Mouse (Mus musculus): ENCODE data around the gene Ssc5d. TPM values are rescaled to one million over a fixed set of nuclear protein-coding genes. Genes with fewer than 3 reads are reported as not detected.
A peak's percentile ranks its signal among the peaks of the same experiment; 100 is the strongest.

Ssc5d gene
- total and polyA plus RNA-seq, 3 experiments = 0.09 to 1.6 (median 0.30) TPM

GRCm38 (mm10) chr7:4972321-4973047 is 46.9 kb downstream of the Ssc5d start:
- no peak for TF ChIP-seq RAD21 (IDR thresholded peaks at IDR 0.05; ENCODE audit: low read depth, low read length)
- dilution Hi-C loops (cut with MboI; ENCODE audit: extremely low pct_ligation_motif_present, extremely low pct_unique_long_range_greater_than_20kb, low sequenced_read_pairs) = no loop called here
- no peak overlapping the region for H3K9ac ChIP-seq (ENCODE audit: insufficient read depth, low read depth)
- in situ Hi-C loops (cut with MboI; ENCODE audit: low pct_ligation_motif_present, low pct_unique_long_range_greater_than_20kb, low sequenced_read_pairs) = no loop called here
- H3K9me3 ChIP-seq (replicated peaks; ENCODE audit: low read length) = peaks cover 8% of the 10 kb centered on the region
- DNase-seq (ENCODE audit: extremely low read depth) = peak; percentile 21
- H3K4me1 ChIP-seq (ENCODE audit: control insufficient read depth in 1 of 2, insufficient read depth in 2 of 2) = 0 out of 4 replicates have a peak, but pooled peaks cover 2 to 6% of the 10 kb centered on the region in 2 experiments
- peaks cover 61% of the 10 kb centered on the region for H3K27me3 ChIP-seq (replicated peaks)
- H3K27ac ChIP-seq (ENCODE audit: insufficient read depth, low read depth) = no peak overlapping the region
- H3K36me3 ChIP-seq (replicated peaks in 1 of 2; ENCODE audit: control insufficient read depth in 1 of 2, insufficient read depth in 1 of 2, low read length in 1 of 2) = no peaks in the 10 kb centered on the region
- no peak overlapping the region for H3K4me3 ChIP-seq (replicated peaks in 1 of 3; ENCODE audit: low read depth in 2 of 3, low read length in 2 of 3, poor library complexity in 1 of 3)
- H3K79me2 ChIP-seq (replicated peaks; ENCODE audit: control insufficient read depth, extremely low read depth, insufficient read depth, poor library complexity, severe bottlenecking) = no peaks in the 10 kb centered on the region
- peak overlapping the region; percentile 5; the same call in 1 of the 2 replicates for H3K4me2 ChIP-seq (ENCODE audit: insufficient read depth, low read depth, poor library complexity, severe bottlenecking)

GRCm38 (mm10) chr7:4975455-4975854 is 49.9 kb downstream of the Ssc5d start:
- dilution Hi-C loops (cut with MboI; ENCODE audit: extremely low pct_ligation_motif_present, extremely low pct_unique_long_range_greater_than_20kb, low sequenced_read_pairs) = no loop called here
- Histone ChIP-seq H3K36me3 (replicated peaks in 1 of 2; ENCODE audit: control insufficient read depth in 1 of 2, insufficient read depth in 1 of 2, low read length in 1 of 2) (no peaks in the 10 kb centered on the region), H3K4me3 (replicated peaks in 1 of 3; ENCODE audit: low read depth in 2 of 3, low read length in 2 of 3, poor library complexity in 1 of 3) (no peak overlapping the region), H3K27me3 (replicated peaks) (peaks cover 50% of the 10 kb centered on the region), H3K4me2 (ENCODE audit: insufficient read depth, low read depth, poor library complexity, severe bottlenecking) (no peak overlapping the region), H3K27ac (ENCODE audit: insufficient read depth, low read depth) (no peak overlapping the region), H3K9ac (ENCODE audit: insufficient read depth, low read depth) (no peak overlapping the region), H3K4me1 (ENCODE audit: control insufficient read depth in 1 of 2, insufficient read depth in 2 of 2) (0 out of 4 replicates have a peak, but pooled peaks cover 2 to 6% of the 10 kb centered on the region in 2 experiments), H3K9me3 (replicated peaks; ENCODE audit: low read length) (peaks cover 8% of the 10 kb centered on the region), H3K79me2 (replicated peaks; ENCODE audit: control insufficient read depth, extremely low read depth, insufficient read depth, poor library complexity, severe bottlenecking) (no peaks in the 10 kb centered on the region)
- TF ChIP-seq ZNF384 (IDR thresholded peaks at IDR 0.05; ENCODE audit: low read depth, low read length) (no peak), PAX5 (IDR thresholded peaks at IDR 0.05; ENCODE audit: low read length) (no peak), USF1 (IDR thresholded peaks at IDR 0.05; ENCODE audit: low read depth, low read length) (no peak), E2F4 (IDR thresholded peaks at IDR 0.05; ENCODE audit: insufficient replicate concordance, low read depth, low read length) (no peak), KAT2A (IDR thresholded peaks at IDR 0.05; ENCODE audit: insufficient replicate concordance, low read length) (no peak), MEF2A (IDR thresholded peaks at IDR 0.05; ENCODE audit: borderline replicate concordance, low read depth, low read length) (no peak), EP300 (IDR thresholded peaks at IDR 0.05; ENCODE audit: low read length) (no peak), USF2 (conservative IDR thresholded peaks at IDR 0.05; ENCODE audit: low read depth, low read length) (no peak), ETS1 (conservative IDR thresholded peaks at IDR 0.05; ENCODE audit: low read depth, low read length) (no peak), MYC (IDR thresholded peaks at IDR 0.05; ENCODE audit: low read depth, low read length) (no peak), GABPA (IDR thresholded peaks at IDR 0.05; ENCODE audit: insufficient replicate concordance, low read depth, low read length) (no peak), CTCF (conservative IDR thresholded peaks at IDR 0.05 in 1 of 2, IDR thresholded peaks at IDR 0.05 in 1 of 2; ENCODE audit: low read depth in 2 of 2, low read length in 2 of 2) (no peak), POLR2AphosphoS2 (IDR thresholded peaks at IDR 0.05; ENCODE audit: low read depth, low read length) (no peak)
- in situ Hi-C loops (cut with MboI; ENCODE audit: low pct_ligation_motif_present, low pct_unique_long_range_greater_than_20kb, low sequenced_read_pairs) = no loop called here
- DNase-seq (ENCODE audit: extremely low read depth) = no peak
